Mouse (Mus musculus) lung, postnatal 36 days (tissue): ENCODE data around the gene Gprin1.
"Not testable (repeated sequence)": the region's sequence is repeated elsewhere in the genome, so short reads cannot be mapped to it uniquely, and the experiment has no call there.

Experiments
- DNase-seq: peaks from one replicate; pipeline ENCODE4 v3.0.0; 2022; ENCODE audit warnings: mixed read lengths

Gprin1 gene

DNA sequence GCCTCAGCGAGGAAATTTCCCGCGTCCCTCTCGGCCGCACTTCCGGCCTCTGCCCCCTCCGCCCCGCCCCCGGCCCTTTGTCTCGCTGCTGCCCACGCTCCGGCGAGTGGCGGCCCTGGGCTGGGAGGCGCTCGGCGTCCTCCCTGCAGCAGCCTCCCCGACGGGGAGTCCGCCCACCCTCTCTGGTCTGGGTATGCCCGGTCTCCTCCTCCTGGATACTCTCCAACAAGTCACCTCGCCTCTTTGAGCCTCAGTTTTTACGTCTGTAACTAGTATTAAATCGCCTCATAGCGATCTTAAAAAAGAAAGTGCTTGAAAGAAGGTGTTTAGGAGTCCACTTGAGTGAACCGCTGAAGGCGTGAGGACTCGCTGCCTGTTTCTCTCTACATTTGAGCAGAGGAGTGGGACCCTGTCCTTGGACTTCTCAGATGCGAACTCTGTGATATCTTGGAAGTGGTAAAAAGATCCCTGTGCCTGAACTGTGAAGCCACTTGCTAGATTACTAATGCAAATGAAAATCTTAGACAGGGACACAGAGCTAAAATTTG is at the start of gene Gprin1:
TSS of gene Gprin1 (minus strand) at position 11 of the 548 bp plus-strand sequence.
- no peak for DNase-seq

GRCm38 (mm10) chr13:54798740-54799139 is 49.1 kb upstream of the Gprin1 start:
- DNase-seq = no peak

GRCm38 (mm10) chr13:54797861-54798643 is 48.4 kb upstream of the Gprin1 start:
- DNase-seq = no peak

- peak; percentile 61 for DNase-seq
Measured at GRCm38 (mm10) chr13:54797356-54797755, 47.7 kb upstream of the Gprin1 start.

- DNase-seq = no peak
Measured at GRCm38 (mm10) chr13:54794843-54795242, 45.2 kb upstream of the Gprin1 start.

DNA sequence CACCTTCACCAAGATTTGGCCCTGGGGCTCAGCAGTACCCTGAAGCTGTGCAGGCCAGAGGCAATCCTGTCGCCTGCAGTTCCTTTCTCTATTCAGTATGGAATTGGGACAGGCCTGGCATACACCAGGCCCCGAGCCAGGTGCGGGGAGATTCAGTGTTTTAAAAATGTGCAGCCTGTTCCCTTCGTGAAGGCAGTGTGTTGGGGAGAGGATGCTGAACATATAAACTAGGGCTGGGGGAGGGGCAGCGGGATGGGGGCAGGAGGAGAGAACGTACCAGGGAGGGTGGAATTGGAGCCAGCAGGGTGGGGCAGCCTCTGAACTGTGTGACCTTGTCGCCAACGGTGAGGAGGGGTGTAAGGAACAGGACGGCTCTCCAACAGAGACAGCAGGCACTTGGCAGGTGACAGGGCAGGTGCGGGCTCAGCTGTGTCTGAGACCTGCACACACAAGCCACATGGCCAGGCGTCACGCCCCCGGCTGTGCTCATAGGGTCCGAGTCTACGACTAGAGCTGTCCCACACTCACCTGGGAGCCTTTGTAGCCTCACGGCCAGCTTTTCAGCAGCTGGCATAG is 44.4 kb upstream of the Gprin1 start:
- no peak for DNase-seq

DNA sequence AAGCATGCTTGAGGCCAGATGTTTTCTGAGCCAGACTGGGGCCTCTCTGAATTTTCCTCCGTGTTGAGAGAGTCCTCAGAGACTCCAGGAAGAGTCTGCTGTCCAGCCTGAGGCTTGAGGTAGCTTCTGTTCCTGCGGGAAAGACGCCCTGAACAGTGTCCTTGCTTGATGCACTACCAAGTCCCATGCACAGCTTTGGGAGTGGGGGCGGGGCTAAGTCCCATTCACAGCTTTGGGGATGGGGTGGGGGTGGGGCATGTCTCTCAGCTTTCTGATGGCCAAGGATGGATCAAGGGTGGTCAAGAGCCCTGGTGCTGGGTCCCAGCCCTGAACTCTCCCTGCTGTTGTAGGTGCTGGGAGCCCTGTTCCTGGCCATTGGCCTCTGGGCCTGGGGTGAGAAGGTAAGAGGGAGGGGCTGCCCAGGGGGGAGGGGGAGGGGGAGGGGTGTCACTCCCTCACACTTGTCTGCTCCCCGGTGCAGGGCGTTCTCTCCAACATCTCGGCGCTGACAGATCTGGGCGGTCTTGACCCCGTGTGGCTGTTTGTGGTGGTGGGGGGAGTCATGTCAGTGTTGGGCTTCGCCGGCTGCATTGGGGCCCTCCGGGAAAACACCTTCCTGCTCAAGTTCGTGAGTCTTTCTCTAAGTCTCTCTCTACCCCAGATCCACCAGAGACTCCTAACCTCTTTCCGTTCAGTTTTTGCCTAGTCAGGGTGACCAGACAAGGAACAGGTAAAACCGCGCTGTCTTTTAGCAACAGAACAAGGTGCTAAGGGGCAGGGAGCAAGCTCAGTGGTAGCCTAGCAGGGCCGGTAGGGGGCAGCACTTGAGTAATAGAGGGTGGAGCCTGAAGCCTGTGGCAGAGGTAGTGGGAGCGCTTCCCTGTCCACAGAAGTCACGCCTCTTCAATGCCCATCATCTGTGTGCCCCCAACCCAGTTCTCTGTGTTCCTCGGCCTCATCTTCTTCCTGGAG is 42.9 kb upstream of the Gprin1 start:
- DNase-seq = peak; percentile 16

- peak; percentile 69 for DNase-seq
Measured at GRCm38 (mm10) chr13:54789561-54790397, 40.1 kb upstream of the Gprin1 start.

DNA sequence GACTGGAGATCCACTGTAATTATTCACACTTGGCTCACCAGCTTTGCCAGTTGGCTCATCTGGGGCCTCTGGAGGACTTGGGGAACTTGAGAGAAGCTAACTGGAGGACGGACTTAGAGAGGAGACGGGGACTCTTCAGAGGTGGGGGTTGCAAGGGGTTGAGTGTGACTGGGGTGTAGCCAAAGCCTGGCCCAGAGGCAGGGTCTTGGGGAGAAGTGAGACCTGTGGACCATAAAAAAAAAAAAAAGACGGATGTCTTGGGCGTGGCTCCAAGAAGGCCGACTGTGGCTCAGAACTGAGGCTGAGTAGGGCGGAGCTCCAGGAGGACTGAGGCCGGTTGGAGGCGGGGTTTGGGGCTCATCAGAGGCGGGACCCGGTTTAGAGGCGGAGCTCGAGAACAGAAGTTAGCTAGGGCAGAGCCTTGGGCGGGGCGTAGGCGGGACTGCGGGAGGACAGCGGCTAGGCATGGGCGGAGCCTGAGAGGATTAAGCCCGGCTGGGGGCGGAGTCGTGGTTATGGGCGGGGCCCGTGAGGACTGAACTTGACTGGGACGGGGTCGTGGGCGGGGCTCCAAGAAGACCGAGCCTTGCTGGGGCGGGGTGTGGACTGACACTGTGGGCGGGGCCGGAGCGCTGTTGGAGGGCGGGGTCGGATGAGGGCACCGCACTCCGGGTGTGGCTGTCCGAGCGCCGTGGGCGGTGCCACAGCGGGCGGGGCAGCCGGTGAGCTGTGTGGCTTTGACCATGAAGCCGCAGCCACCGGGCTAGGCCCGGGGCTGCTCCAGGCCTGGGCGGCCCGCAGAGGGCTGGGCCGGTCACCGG is 39.3 kb upstream of the Gprin1 start, which contains the start of gene Tspan17:
TSS of gene Tspan17 (plus strand) at position 638 of the 821 bp plus-strand sequence.
- DNase-seq = peak; percentile 99

DNA sequence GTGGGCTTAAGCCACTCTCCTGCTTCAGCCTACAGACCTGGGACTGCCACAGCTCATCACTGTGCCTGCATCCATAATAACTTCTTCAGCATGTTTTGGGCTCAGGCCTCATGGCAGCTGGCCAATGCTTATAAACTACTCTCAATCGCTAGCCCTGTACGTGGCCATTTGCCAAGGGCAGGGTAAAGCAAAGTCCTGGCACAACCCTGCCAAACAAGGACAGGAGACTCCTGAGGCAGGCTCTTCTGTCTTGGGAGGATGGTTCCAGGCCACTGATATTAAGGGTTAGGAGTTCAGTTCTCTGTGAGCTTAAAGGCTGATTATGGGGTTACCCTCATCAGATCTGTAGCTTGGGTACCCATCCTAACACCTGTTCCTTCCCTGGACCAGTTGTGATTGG is 37.9 kb upstream of the Gprin1 start:
- DNase-seq = not testable (repeated sequence)

DNA sequence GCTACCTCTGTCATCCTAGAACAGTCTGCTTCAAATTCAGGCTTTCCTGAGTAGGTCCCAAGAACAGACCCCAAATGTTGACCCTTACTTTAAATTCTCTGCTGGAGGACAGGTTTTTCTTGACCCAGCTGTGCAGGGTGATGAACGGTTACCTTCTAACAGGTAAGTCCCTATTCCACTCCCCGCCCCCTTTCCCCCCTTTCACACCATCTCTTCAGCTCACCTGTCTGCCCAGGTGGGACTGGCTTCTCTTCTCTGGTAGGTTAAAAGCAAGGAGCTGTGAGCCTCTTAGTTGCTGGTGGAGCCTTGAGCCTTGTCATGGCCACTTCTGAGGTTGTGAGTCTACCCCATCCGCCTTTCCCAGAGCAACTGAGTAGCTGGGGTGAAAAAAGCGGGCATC is 34.0 kb upstream of the Gprin1 start, which contains the start of gene Eif4e1b:
TSS of gene Eif4e1b (plus strand) at position 301 of the 400 bp plus-strand sequence.
- DNase-seq = no peak

DNA sequence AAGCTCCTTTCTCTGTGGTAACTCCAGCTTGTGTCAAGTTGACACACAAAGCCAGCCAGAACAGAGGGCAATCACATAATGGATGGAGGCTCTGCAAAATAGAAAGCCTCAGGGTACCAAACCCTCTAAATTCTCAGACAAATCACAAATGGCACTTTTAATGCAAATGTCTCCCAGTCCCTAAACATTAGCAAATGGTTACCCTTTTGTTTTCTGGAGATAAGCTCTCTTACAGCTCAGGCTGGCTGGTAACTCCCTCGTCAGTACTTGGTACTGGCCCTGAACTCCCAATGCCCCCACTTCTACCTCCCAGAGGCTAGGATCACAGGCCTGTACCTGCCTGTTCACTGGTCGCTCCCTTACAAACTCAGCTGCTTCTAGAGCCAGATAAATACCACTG is 33.6 kb upstream of the Gprin1 start:
- DNase-seq = no peak

- no peak for DNase-seq
Measured at GRCm38 (mm10) chr13:54781086-54781485, 31.4 kb upstream of the Gprin1 start.

DNA sequence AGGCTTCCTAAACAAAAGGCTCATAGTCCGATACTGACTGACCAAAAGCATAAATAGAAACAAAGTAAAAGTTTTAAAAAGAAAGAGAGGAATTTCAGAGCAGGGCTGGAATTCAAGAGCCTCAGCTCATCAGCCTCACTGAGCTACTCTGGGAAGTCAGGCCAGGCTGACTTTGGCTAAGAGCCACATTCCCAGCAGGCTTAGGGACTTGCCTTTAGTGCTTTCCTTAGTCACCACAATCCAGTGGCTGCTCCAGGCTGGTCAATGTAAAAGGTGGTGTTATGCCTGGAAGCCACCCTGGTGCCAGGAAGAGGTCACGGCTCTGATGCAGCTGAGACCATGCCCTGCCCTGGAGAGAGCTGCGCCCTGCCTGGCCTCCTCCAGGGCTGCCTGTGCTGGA is 30.9 kb upstream of the Gprin1 start:
- DNase-seq = peak; percentile 21

- no peak for DNase-seq
Measured at GRCm38 (mm10) chr13:54767012-54767411, 17.3 kb upstream of the Gprin1 start.

- DNase-seq = peak; percentile 13
Measured at GRCm38 (mm10) chr13:54766192-54766768, 16.6 kb upstream of the Gprin1 start, which contains the start of gene Sncb. TSS of gene Sncb (minus strand) at chr13:54766595.

DNA sequence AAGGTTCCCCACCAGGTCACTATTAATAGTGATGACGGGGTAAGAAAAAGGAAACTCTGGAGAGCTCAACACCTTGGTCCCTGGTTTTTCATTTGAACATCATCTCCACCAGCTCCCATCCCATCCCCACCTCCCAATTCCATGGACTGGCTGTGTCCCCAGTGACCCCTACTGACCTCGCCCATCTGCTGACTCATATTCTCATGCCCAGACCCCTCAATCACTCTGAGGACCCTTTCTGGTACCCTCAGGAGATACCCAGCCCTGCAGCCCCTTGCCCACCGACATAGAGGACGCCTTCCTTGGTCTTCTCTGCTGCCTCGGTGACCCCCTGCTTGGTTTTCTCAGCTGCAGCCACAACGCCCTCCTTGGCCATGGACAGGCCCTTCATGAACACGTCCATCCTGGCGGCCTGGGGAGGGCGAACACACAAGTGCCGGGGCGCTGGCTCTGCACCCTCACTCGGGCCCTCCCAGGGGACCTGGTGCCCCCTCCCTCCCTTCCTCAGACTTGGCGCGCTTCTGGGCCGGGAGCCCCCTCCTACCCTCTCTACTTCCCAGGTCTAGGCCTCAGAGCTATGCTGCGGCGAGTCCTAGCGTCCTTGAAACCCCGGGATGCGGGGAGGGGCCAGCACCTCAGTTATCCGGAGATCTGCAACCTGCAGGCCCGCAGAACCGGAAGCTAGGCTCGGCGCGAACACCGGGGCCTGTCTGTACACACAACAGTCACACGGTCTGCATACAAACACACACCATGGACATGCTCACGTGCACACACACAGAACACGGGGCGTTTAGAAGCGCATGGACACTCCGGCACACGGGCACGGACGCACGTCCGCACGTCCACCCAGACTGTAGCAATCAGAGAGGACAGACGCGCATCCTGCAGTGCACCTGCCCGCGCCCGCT is 15.9 kb upstream of the Gprin1 start:
- no peak for DNase-seq

DNA sequence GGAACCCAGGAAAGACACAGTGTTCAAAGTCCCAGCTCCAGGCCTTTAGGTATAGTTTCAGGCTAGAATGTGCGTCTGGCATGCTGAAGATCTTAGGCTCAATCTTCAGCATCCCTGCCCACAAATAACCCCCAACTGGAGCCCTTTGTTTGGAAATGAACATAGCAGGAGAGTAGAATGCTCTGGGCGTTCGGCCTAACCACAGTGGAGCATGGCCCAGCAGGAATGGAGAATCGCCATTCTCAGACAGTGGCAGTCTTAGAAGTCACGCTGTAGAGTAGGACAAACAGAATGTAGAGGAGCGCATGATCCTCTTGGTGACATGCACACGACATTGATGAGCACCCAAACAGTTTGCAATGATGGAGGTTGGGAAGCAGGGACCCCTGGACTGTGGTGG is 11.2 kb upstream of the Gprin1 start:
- no peak for DNase-seq

GRCm38 (mm10) chr13:54760164-54760795 is 10.6 kb upstream of the Gprin1 start:
- DNase-seq = no peak
